Mouse (Mus musculus) hindbrain, postnatal 0 days (tissue): ENCODE data around the gene Oaf. TPM values are rescaled to one million over a fixed set of nuclear protein-coding genes. Genes with fewer than 3 reads are reported as not detected.

ENCODE experiments used
- ATAC-seq: fragments of 200-750 bp; cut with Nextera tagmentation; 2 replicates; pipeline ENCODE4 v1.8.0; 2017; ENCODE audit warnings: mild to moderate bottlenecking, moderate TSS enrichment, moderate library complexity
- DNase-seq: peaks from one replicate; pipeline ENCODE4 v3.0.0-alpha.2; 2015; ENCODE audit warnings: low spot score
- H3K27ac ChIP-seq: fragments of 300-500 bp; sonication (generic); 2 replicates; pipeline ENCODE4 v1.5.1; 2014; ENCODE audit warnings: mild to moderate bottlenecking
- H3K27me3 ChIP-seq: fragments of 300-500 bp; sonication (generic); 2 replicates; pipeline ENCODE4 v1.6.1; 2014; ENCODE audit warnings: low read length, mixed read lengths; ENCODE audit not compliant: insufficient read depth
- H3K36me3 ChIP-seq: fragments of 300-500 bp; sonication (generic); 2 replicates; pipeline ENCODE4 v1.6.1; 2014; ENCODE audit warnings: low read length, mixed read lengths; ENCODE audit not compliant: insufficient read depth
- H3K4me1 ChIP-seq: fragments of 300-500 bp; sonication (generic); 2 replicates; pipeline ENCODE4 v1.6.1; 2014; ENCODE audit warnings: antibody characterized with exemption, low read length, mixed read lengths; ENCODE audit not compliant: insufficient read depth
- H3K4me2 ChIP-seq: fragments of 300-500 bp; sonication (generic); 2 replicates; pipeline ENCODE4 v1.6.1; 2014; ENCODE audit warnings: low read depth, mild to moderate bottlenecking, low read length, moderate library complexity, mixed read lengths
- H3K4me3 ChIP-seq: fragments of 300-500 bp; sonication (generic); 2 replicates; pipeline ENCODE4 v1.5.1; 2014; ENCODE audit warnings: low read length
- H3K9ac ChIP-seq: fragments of 300-500 bp; sonication (generic); replicated peaks from 2 replicates; pipeline ENCODE4 v1.6.1; 2014; ENCODE audit warnings: mild to moderate bottlenecking, low read length, moderate library complexity, mixed read lengths
- H3K9me3 ChIP-seq: fragments of 300-500 bp; sonication (generic); 2 replicates; pipeline ENCODE4 v1.6.1; 2016; ENCODE audit warnings: low read length, mixed read lengths
- CTCF ChIP-seq: IDR thresholded peaks from 2 replicates; pipeline ENCODE4 v1.5.1; 2016; ENCODE audit warnings: antibody characterized with exemption, control low read depth, low read depth
- WGBS: fragments of 180-500 bp; shearing (Covaris S2); extraction: QIAGEN DNeasy Blood & Tissue Kit; methylation state at CpG from one replicate; pipeline ENCODE4 v1.1.7; 2014; 5-methylcytosine and 5-hydroxymethylcytosine counted together
- polyA plus RNA-seq: library from polyadenylated mRNA; unstranded; fragments of >200 nt; fragmentation: Nextera tagmentation; extraction: Ambion mirVana; gene quantifications from 2 replicates; pipeline ENCODE4 v1.2.1, GENCODE M21; 2015
- total RNA-seq: library from RNA; depleted of rRNA; stranded (reverse); fragments of >200 nt; gene quantifications from 2 replicates; pipeline ENCODE4 v1.2.3, GENCODE M21; 2014; rRNA removed

The Oaf gene
- total and polyA plus RNA-seq, 2 experiments from 2014 or later = 6.2 to 8.0 TPM

DNA sequence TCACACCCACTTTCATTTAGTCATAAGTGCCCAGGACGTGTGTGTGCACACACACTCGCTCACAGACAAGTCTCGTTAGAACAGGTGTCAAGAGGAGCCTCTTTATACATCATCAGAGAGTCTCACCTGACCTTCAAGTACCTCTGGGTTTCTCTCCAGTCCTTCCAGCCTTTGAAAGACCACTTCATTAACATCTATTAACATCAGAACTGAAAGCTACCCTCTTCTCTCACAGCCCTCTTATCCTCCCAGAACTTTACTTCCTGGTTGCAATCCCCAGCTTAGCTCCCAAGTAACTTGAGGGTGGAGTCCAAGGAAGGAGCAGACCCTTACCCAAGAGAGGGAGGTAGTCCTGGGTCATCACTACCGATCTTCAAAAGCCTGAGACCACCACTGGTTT is 48.1 kb downstream of the Oaf start:
- H3K36me3 ChIP-seq = no peaks in the 10 kb centered on the region
- ATAC-seq (no peak), DNase-seq (no peak)
- no peak overlapping the region for H3K4me2 ChIP-seq
- 55% methylated on average over 4 of the region's 4 CpGs for WGBS
- H3K9me3 ChIP-seq = no peaks in the 10 kb centered on the region
- TF ChIP-seq CTCF = no peak
- no peak overlapping the region for H3K27ac ChIP-seq
- H3K9ac ChIP-seq = no peak overlapping the region
- H3K4me3 ChIP-seq = no peak overlapping the region
- no peaks in the 10 kb centered on the region for H3K4me1 ChIP-seq
- H3K27me3 ChIP-seq = no peaks in the 10 kb centered on the region

GRCm38 (mm10) chr9:43189021-43189356 is 50.7 kb downstream of the Oaf start:
- ATAC-seq (no peak), DNase-seq (no peak)
- H3K36me3 ChIP-seq = no peaks in the 10 kb centered on the region
- H3K9me3 ChIP-seq = no peaks in the 10 kb centered on the region
- no peak for TF ChIP-seq CTCF
- 58% methylated on average over 3 of the region's 3 CpGs for WGBS
- no peak overlapping the region for H3K4me2 ChIP-seq
- H3K4me1 ChIP-seq = no peaks in the 10 kb centered on the region
- H3K27me3 ChIP-seq = no peaks in the 10 kb centered on the region
- H3K9ac ChIP-seq = no peak overlapping the region
- no peak overlapping the region for H3K27ac ChIP-seq
- no peak overlapping the region for H3K4me3 ChIP-seq

DNA sequence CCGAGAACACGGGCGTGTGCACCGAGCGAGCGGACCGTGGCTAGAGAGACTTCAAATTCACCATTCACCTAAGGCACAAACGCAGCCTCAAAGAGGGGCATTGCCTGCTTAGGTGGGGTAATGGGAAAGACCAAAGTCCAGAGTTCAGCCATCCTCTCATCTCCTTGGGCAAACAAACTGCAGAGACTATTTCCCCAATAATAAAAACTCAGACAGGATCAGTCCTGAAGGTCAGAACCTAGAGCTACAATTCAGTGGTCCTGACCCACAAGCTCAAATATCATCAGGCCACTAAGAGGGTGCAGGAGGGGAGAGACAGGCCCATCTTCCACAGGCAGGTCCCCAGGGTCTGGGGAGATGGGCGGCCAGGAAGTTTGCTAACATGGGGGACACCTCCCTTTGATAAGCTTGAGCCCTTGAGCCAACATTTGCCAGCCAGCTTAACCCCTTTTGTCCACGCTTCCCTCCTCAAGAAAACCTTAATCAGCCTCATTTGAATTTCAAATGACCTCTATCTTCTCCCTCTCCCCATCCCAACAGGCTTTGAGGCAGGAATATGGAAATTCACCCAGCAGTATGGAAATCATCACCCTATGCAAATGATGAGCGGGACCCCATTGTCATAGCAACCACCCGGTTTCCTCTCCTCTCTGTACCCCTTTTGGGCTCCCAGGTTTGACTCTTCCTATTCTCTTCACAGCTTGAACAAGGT is 51.2 kb downstream of the Oaf start:
- no peak for ATAC-seq
- no peak for DNase-seq

DNA sequence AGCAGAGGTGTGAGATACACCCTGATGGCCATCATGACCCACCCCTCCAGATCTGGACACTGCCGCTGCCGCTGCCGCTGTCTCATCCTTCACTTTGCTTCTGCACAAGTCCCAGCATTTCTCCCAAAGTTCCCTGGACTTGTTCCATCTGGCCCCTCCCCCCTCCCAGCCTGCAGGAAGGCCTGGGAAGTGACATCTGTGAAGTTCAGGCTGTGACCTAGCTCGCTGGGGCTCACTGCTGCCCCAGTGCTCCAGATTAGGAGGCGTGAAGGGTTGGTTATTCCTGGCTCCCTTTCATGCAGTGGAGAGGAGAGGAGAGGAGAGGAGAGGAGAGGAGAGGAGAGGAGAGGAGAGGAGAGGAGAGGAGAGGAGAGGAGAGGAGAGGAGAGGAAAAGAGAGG is 60.1 kb downstream of the Oaf start:
- ATAC-seq (no peak), DNase-seq (no peak)
- no peak for TF ChIP-seq CTCF
- Histone ChIP-seq H3K36me3 (no peaks in the 10 kb centered on the region), H3K9ac (no peak overlapping the region), H3K4me1 (no peaks in the 10 kb centered on the region), H3K27me3 (no peaks in the 10 kb centered on the region), H3K4me3 (no peak overlapping the region), H3K9me3 (no peaks in the 10 kb centered on the region), H3K4me2 (no peak overlapping the region), H3K27ac (no peak overlapping the region)
- 48% methylated on average over 5 of the region's 5 CpGs for WGBS

More for the DNA sequence above, 51.2 kb downstream of the Oaf start:
- no peak overlapping the region for H3K9ac ChIP-seq
- H3K27ac ChIP-seq = no peak overlapping the region
- 63% methylated on average over 12 of the region's 12 CpGs for WGBS
- no peaks in the 10 kb centered on the region for H3K27me3 ChIP-seq
- H3K36me3 ChIP-seq = no peaks in the 10 kb centered on the region
- no peaks in the 10 kb centered on the region for H3K4me1 ChIP-seq
- no peak overlapping the region for H3K4me3 ChIP-seq
- TF ChIP-seq CTCF = no peak
- H3K9me3 ChIP-seq = no peaks in the 10 kb centered on the region
- no peak overlapping the region for H3K4me2 ChIP-seq

DNA sequence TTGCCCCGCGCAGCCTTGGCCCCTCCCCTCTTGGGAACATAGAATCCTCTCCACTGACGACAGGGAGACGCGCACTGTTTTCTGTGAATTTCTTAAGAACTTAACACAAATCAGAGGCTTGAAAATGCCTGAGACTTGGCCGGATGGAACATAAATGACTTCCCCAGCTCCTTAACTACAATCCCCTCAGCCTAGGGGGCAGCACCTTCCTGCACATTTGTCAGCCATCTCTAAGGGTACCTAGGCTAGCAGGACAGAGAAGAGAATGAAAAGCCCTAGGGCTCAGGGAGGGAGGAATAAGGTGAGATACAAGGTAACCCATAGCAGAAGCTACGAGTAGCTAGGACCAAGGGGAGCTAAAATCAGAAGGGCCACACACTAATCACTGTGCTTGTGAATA is 61.5 kb downstream of the Oaf start:
- 67% methylated on average over 7 of the region's 7 CpGs for WGBS
- no peak overlapping the region for H3K9ac ChIP-seq
- peak; percentile 25; the same call in 1 of the 2 replicates for TF ChIP-seq CTCF
- H3K9me3 ChIP-seq = no peaks in the 10 kb centered on the region
- no peak overlapping the region for H3K4me2 ChIP-seq
- H3K4me1 ChIP-seq = no peaks in the 10 kb centered on the region
- DNase-seq (no peak), ATAC-seq (no peak)
- H3K4me3 ChIP-seq = no peak overlapping the region
- H3K36me3 ChIP-seq = no peaks in the 10 kb centered on the region
- no peaks in the 10 kb centered on the region for H3K27me3 ChIP-seq
- no peak overlapping the region for H3K27ac ChIP-seq

Other genes with a start within 250 kb of the Oaf start
- gene Arhgef12, start 132.7 kb downstream of the Oaf start, total RNA-seq = 86.0 and 116 TPM in 2 replicates
- 14.0 and 14.9 TPM in 2 replicates for gene Arhgef12, start 132.7 kb downstream of the Oaf start, polyA plus RNA-seq
- 11.6 and 14.4 TPM in 2 replicates for gene Tmem136, start 123.3 kb downstream of the Oaf start, total RNA-seq
- 8.4 and 8.8 TPM in 2 replicates for gene Tmem136, start 123.3 kb downstream of the Oaf start, polyA plus RNA-seq
- gene Pou2f3, start 29.5 kb downstream of the Oaf start, total RNA-seq = 0.10 TPM in 1 of 2 replicates, not detected in the other
- gene Pou2f3, start 29.5 kb downstream of the Oaf start, polyA plus RNA-seq = 0.11 and 0.13 TPM in 2 replicates
- gene Trim29, start 70.9 kb upstream of the Oaf start, total RNA-seq = 0.05 and 0.14 TPM in 2 replicates
- 0.35 and 0.45 TPM in 2 replicates for gene Trim29, start 70.9 kb upstream of the Oaf start, polyA plus RNA-seq